8 mouse cellular contexts compared by ENCODE assay signal in the genomic region with DNA sequence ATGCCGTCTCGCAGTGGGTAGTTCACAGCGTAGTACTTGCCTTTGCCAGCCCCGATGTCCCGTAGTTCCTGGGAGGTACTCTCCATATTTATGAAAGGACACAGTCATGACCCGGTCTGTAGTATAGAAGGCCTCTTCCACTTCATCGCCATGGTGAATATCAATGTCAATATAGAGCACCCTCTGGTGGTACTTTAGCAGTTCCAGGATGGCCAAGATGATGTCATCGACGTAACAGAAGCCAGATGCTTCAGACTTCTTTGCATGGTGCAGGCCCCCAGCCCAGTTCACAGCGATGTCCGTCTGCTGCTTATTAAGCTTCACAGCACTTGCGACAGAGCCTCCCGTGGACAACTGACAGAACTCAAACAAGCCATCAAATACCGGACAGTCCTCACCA.
DNase-seq lines count a peak whose midpoint lies in the region; ATAC-seq and TF ChIP-seq lines count a peak whose summit lies in the region.
"Not testable (repeated sequence)": the region's sequence is repeated elsewhere in the genome, so short reads cannot be mapped to it uniquely, and the experiment has no call there.

No protein-coding gene starts in this region.

- not testable (repeated sequence) for H3K9ac ChIP-seq in lung, postnatal 0 days (replicated peaks; ENCODE audit: low read depth)

- not testable (repeated sequence) for H3K9me3 ChIP-seq in lung, postnatal 0 days (ENCODE audit: low read length)

- not testable (repeated sequence) for H3K4me3 ChIP-seq in lung, postnatal 0 days (ENCODE audit: low read depth, low read length)

- TF ChIP-seq EP300 in lung, postnatal 0 days (IDR thresholded peaks at IDR 0.05): not testable (repeated sequence)

- H3K36me3 ChIP-seq in lung, postnatal 0 days (ENCODE audit: insufficient read depth, low read length); splenic B cell, adult 2 months (ENCODE audit: control insufficient read depth, insufficient read depth, low read length, poor library complexity, severe bottlenecking): not testable (repeated sequence)

- 84% methylated on average over 14 of the region's 14 CpGs for WGBS in lung, postnatal 0 days

- intact Hi-C loops in left cerebral cortex, postnatal 4 days (cut with DNase I): not testable (repeated sequence)

- peak; percentile 35; the same call in 1 of the 2 replicates for ATAC-seq in granulocyte monocyte progenitor cell, adult 5-6 weeks (replicated peaks; ENCODE audit: poor library complexity, severe bottlenecking)
- not testable (repeated sequence) for ATAC-seq in lung, postnatal 0 days

- not testable (repeated sequence) for H3K4me1 ChIP-seq in lung, postnatal 0 days (ENCODE audit: insufficient read depth, low read depth, low read length)

- H3K27me3 ChIP-seq in lung, postnatal 0 days (replicated peaks; ENCODE audit: insufficient read depth, low read length); splenic B cell, adult 2 months (ENCODE audit: control insufficient read depth, insufficient read depth, low read length, poor library complexity, severe bottlenecking): not testable (repeated sequence)

- not testable (repeated sequence) for H3K4me2 ChIP-seq in lung, postnatal 0 days (replicated peaks; ENCODE audit: low read depth, low read length)

- DNase-seq in A20 (ENCODE audit: low read depth, low spot score) (peak; percentile 23), NIH3T3 (ENCODE audit: low read depth) (peak; percentile 5)
- DNase-seq in cerebellum, postnatal 10 days: peak; percentile 39 to 57
- peak; percentile 2 for DNase-seq in induced T-regulatory cell, adult 2 months (ENCODE audit: low read depth)
- DNase-seq in left cerebral cortex, postnatal 4 days: peak; percentile 18
- not testable (repeated sequence) for DNase-seq in lung, postnatal 0 days (ENCODE audit: low spot score)
- DNase-seq in splenic B cell, adult 2 months (ENCODE audit: low read depth, low spot score): peak; percentile 27

- not testable (repeated sequence) for H3K27ac ChIP-seq in lung, postnatal 0 days (ENCODE audit: low read length)

- peak; percentile 23; the same call in 1 of the 2 replicates for TF ChIP-seq CTCF in lung, postnatal 0 days (IDR thresholded peaks at IDR 0.05)
